Mouse (Mus musculus) embryonic facial prominence, embryonic 14.5 days (tissue): Measurements from ENCODE around the gene Hist1h2af. TPM values are rescaled to one million over a fixed set of nuclear protein-coding genes. Genes with fewer than 3 reads are reported as not detected.
"Not testable (repeated sequence)": the region's sequence is repeated elsewhere in the genome, so short reads cannot be mapped to it uniquely, and the experiment has no call there.

Experiments
- ATAC-seq: fragments of 200-750 bp; cut with Nextera tagmentation; 2 replicates; pipeline ENCODE4 v1.8.0; 2017; ENCODE audit warnings: low read depth, moderate number of reproducible peaks, moderate TSS enrichment
- DNase-seq: peaks from one replicate; pipeline ENCODE4 v3.0.0-alpha.2; 2015; ENCODE audit warnings: low spot score
- H3K27ac ChIP-seq: fragments of 300-500 bp; sonication (generic); replicated peaks from 2 replicates; pipeline ENCODE4 v1.5.1; 2014; ENCODE audit warnings: low read depth, mild to moderate bottlenecking, low read length, moderate library complexity
- H3K27me3 ChIP-seq: fragments of 300-500 bp; sonication (generic); replicated peaks from 2 replicates; pipeline ENCODE4 v1.6.1; 2014; ENCODE audit warnings: low read length; ENCODE audit not compliant: control insufficient read depth, insufficient read depth
- H3K36me3 ChIP-seq: fragments of 300-500 bp; sonication (generic); 2 replicates; pipeline ENCODE4 v1.6.1; 2014; ENCODE audit warnings: low read length, mixed read lengths; ENCODE audit not compliant: control insufficient read depth, insufficient read depth
- H3K4me1 ChIP-seq: fragments of 300-500 bp; sonication (generic); 2 replicates; pipeline ENCODE4 v1.6.1; 2014; ENCODE audit warnings: antibody characterized with exemption, low read length; ENCODE audit not compliant: control insufficient read depth, insufficient read depth
- H3K4me2 ChIP-seq: fragments of 300-500 bp; sonication (generic); 2 replicates; pipeline ENCODE4 v1.6.1; 2014; ENCODE audit warnings: low read depth, mild to moderate bottlenecking, low read length, moderate library complexity, mixed read lengths
- H3K4me3 ChIP-seq: fragments of 300-500 bp; sonication (generic); 2 replicates; pipeline ENCODE4 v1.5.1; 2014; ENCODE audit warnings: low read depth, mild to moderate bottlenecking, low read length
- H3K9ac ChIP-seq: fragments of 300-500 bp; sonication (generic); 2 replicates; pipeline ENCODE4 v1.6.1; 2014; ENCODE audit warnings: low read depth, mild to moderate bottlenecking, low read length, moderate library complexity, mixed read lengths
- H3K9me3 ChIP-seq: fragments of 300-500 bp; sonication (generic); 2 replicates; pipeline ENCODE4 v1.6.1; 2016; ENCODE audit warnings: low read length; ENCODE audit not compliant: control insufficient read depth
- WGBS: fragments of 180-500 bp; shearing (Covaris S2); extraction: QIAGEN DNeasy Blood & Tissue Kit; methylation state at CpG from one replicate; pipeline ENCODE4 v1.1.7; 2014; 5-methylcytosine and 5-hydroxymethylcytosine counted together
- polyA plus RNA-seq: library from polyadenylated mRNA; unstranded; fragments of >200 nt; fragmentation: Nextera tagmentation; extraction: Ambion mirVana; gene quantifications from 2 replicates; pipeline ENCODE4 v1.2.1, GENCODE M21; 2014

The Hist1h2af gene
- polyA plus RNA-seq: 5.2 and 7.0 TPM in 2 replicates

DNA sequence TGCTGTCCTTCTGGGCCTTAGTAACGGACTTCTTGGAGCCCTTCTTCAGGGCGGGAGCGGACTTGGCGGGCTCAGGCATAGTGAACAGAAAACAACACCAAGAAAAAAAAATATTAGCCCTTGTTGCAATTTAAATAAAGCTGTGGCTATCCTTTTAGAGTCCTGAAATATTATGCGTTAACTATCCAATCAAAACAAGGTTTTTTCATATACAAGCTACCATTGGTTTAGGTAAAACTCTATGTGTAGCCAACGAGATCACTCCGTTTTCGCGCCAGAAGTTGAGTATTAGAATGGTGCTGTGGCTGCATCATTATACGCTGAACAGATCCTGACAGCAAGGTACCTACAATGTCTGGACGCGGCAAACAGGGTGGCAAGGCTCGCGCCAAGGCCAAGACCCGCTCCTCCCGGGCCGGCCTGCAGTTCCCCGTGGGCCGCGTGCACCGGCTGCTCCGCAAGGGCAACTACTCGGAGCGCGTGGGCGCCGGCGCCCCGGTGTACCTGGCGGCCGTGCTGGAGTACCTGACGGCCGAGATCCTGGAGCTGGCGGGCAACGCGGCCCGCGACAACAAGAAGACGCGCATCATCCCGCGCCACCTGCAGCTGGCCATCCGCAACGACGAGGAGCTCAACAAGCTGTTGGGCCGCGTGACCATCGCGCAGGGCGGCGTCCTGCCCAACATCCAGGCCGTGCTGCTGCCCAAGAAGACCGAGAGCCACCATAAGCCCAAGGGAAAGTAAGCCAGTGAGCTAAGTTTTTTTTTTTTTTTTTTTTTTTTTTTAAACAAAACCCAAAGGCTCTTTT is at the start of gene Hist1h2af:
Gene Hist1h2af (plus strand): TSS at position 347 of the 808 bp plus-strand sequence.
- H3K4me1 ChIP-seq: peaks cover 34% of the 10 kb centered on the region
- H3K4me2 ChIP-seq: peak within 1 kb of the TSS; percentile 78
- H3K9me3 ChIP-seq, H3K36me3 ChIP-seq, H3K27me3 ChIP-seq: not testable (repeated sequence)
- WGBS: 0% methylated on average over 22 of the region's 53 CpGs
- H3K27ac ChIP-seq: peak within 1 kb of the TSS; percentile 99
- peak within 1 kb of the TSS; percentile 56 for H3K4me3 ChIP-seq
- peak; percentile 45 for ATAC-seq
- H3K9ac ChIP-seq: peak within 1 kb of the TSS; percentile 79
- DNase-seq: peak; percentile 97

DNA sequence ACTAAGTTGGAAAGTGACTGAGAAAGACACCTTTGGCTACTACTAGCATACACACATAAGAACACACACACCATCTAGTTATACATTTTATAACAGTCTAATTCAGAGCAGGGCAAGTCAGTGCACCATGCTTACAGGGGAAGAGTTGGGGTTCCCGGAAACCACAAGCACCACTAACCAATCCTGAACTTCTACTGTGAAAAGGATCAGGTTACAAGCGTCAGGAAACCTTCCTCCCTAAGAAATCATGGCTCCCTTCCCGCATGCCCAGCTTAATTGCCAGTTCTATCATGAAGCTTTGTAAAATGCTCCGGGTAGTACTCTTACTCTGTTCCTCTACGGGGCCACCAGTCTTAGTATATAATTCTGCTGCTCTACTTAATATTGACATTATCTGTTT is 48.4 kb upstream of the Hist1h2af start:
- Histone ChIP-seq H3K9me3 (no peaks in the 10 kb centered on the region), H3K4me2 (no peak overlapping the region), H3K9ac (no peak overlapping the region), H3K27me3 (no peaks in the 10 kb centered on the region), H3K4me3 (no peak overlapping the region), H3K4me1 (peaks cover 13% of the 10 kb centered on the region; the same call in 1 of the 2 replicates), H3K36me3 (no peaks in the 10 kb centered on the region), H3K27ac (no peak overlapping the region)
- no peak for ATAC-seq
- DNase-seq: peak; percentile 45
- 33% methylated on average over 5 of the region's 5 CpGs for WGBS

DNA sequence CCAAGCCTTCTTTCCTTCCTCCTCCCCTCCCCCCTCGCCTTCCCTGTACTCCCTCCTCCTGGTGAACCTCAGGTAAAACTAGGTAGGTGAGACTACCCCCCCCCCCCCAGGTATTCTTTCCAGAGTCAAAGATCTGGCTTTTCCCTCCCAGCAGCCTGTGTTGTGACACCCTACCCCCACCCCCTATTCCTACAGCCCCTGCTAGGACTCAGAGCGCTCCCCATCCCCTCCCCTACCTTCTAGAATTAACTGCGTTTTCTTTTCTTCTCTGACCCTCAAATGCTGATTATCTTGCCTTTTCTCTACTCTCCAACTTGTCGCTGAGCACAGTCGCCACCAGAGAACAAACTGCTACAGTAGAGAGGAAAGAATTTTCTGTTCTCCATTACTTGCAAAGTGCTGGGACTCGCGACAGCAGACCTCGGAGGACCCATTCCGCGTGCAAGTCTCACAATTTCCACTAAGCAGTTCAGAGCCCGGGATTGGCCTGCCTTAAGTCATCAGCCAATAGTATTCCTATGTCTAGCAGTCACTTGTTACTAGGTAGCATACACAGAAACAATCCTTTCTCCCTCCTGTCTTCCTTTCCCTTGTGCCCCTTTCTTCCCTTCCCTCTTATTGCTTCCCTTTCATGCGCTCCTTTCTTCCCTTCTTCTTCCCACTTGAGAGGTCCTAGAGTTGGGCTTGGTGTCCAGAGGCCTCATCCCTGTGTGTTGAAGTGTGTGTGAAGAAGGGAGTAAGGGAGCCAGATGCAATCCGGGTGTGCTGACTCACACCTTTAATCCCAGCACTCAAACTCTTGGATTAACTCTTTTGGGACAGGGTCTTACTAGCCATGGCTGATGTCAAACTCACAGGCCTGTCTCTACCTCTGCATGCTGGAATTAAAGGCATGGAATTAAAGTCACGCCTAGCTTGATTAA is 45.0 kb upstream of the Hist1h2af start, which contains the start of gene Btn2a2:
Gene Btn2a2 (minus strand): TSS at position 458 of the 923 bp plus-strand sequence.
- 3% methylated on average over 13 of the region's 14 CpGs for WGBS
- Histone ChIP-seq H3K36me3 (no peaks in the 10 kb centered on the region), H3K4me3 (peak within 1 kb of the TSS; percentile 39), H3K27me3 (no peaks in the 10 kb centered on the region), H3K27ac (no peak within 1 kb of the TSS), H3K4me2 (peak within 1 kb of the TSS; percentile 71), H3K9me3 (no peaks in the 10 kb centered on the region), H3K4me1 (peaks cover 13% of the 10 kb centered on the region; the same call in 1 of the 2 replicates), H3K9ac (peak within 1 kb of the TSS; percentile 59)
- DNase-seq: peak; percentile 97
- peak; percentile 98 for ATAC-seq

GRCm38 (mm10) chr13:23490863-23491262 is 42.8 kb upstream of the Hist1h2af start:
- H3K36me3 ChIP-seq: no peaks in the 10 kb centered on the region
- no peaks in the 10 kb centered on the region for H3K27me3 ChIP-seq
- H3K4me1 ChIP-seq: peaks cover 6% of the 10 kb centered on the region; the same call in 1 of the 2 replicates
- ATAC-seq (no peak), DNase-seq (no peak)
- no peak overlapping the region for H3K27ac ChIP-seq
- no peak overlapping the region for H3K4me2 ChIP-seq
- WGBS: 82% methylated on average over 1 of the region's 1 CpGs
- H3K9ac ChIP-seq: no peak overlapping the region
- no peak overlapping the region for H3K4me3 ChIP-seq
- H3K9me3 ChIP-seq: no peaks in the 10 kb centered on the region

- no peak overlapping the region for H3K9ac ChIP-seq
- no peaks in the 10 kb centered on the region for H3K9me3 ChIP-seq
- no peak overlapping the region for H3K27ac ChIP-seq
- no peak for DNase-seq
- H3K36me3 ChIP-seq: no peaks in the 10 kb centered on the region
- peaks cover 6% of the 10 kb centered on the region; the same call in 1 of the 2 replicates for H3K4me1 ChIP-seq
- no peak overlapping the region for H3K4me2 ChIP-seq
- ATAC-seq: no peak
- H3K27me3 ChIP-seq: no peaks in the 10 kb centered on the region
- WGBS: 14% methylated on average over 1 of the region's 1 CpGs
- H3K4me3 ChIP-seq: no peak overlapping the region
Measured at GRCm38 (mm10) chr13:23491263-23491662, 42.4 kb upstream of the Hist1h2af start.

DNA sequence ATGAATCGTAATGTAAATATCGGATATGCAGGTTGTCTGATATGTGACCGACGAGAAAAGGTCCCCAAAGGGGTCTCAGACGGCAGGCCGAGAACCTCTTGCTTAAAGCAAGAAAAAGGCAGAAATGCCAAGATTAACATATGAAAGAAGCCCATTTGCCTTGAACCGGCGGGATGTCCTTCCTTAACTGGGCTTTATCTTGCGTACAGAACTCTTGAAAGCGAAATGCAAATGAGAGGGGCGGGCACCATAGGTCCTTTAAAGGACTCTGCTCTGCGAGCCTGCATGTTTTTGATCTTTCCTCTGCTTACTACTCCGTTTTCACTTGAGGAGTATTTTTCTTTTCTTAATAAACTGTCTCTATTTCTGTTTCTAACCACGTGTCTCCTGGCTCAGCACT is 41.7 kb upstream of the Hist1h2af start:
- Histone ChIP-seq H3K9ac (no peak overlapping the region), H3K36me3 (no peaks in the 10 kb centered on the region), H3K27ac (no peak overlapping the region), H3K9me3 (no peaks in the 10 kb centered on the region), H3K4me2 (peak overlapping the region; percentile 28), H3K4me3 (0 out of 2 replicates have a peak overlapping the region, but pooled peaks have one; percentile 16), H3K27me3 (no peaks in the 10 kb centered on the region), H3K4me1 (peaks cover 6% of the 10 kb centered on the region; the same call in 1 of the 2 replicates)
- DNase-seq: peak; percentile 8
- ATAC-seq: no peak
- 10% methylated on average over 14 of the region's 14 CpGs for WGBS

GRCm38 (mm10) chr13:23495526-23495925 is 38.2 kb upstream of the Hist1h2af start:
- DNase-seq (no peak), ATAC-seq (no peak)
- 75% methylated on average over 6 of the region's 6 CpGs for WGBS
- H3K4me1 ChIP-seq: no peaks in the 10 kb centered on the region
- no peaks in the 10 kb centered on the region for H3K27me3 ChIP-seq
- no peak overlapping the region for H3K27ac ChIP-seq
- H3K9ac ChIP-seq: no peak overlapping the region
- no peak overlapping the region for H3K4me3 ChIP-seq
- H3K4me2 ChIP-seq: no peak overlapping the region
- H3K36me3 ChIP-seq: no peaks in the 10 kb centered on the region
- no peaks in the 10 kb centered on the region for H3K9me3 ChIP-seq

DNA sequence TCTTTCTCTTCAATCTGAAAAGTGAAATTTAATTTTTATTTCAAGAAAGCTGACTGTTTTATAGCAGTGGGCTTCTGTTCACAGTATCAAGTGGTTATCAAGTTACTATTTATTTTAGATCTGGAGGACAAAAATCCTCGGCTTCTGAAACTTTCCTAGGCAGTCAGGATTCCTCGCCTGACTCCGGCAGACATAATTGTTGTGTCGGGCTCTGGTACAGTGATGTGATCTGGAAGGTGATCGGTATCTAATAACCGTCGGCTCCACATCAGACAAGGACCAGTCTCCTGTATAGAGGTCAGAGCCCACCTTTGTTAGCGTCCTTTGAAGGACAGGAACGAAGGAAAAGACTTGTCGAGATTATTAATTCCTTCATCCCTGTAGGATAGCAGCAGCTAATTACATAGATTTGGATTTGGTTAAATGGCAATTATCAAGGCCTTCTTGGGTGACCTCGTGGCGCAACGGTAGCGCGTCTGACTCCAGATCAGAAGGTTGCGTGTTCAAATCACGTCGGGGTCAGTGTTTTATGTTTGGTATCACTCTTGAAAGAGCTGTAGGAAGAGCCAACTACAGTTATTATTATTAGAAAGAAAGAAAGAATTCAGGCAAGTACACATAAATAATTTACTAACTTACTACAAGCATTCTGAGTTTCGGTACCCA is 35.9 kb upstream of the Hist1h2af start:
- Histone ChIP-seq H3K4me3 (peak overlapping the region; percentile 37), H3K4me2 (peak overlapping the region; percentile 57), H3K27ac (no peak overlapping the region), H3K9ac (no peak overlapping the region), H3K36me3 (no peaks in the 10 kb centered on the region), H3K9me3 (no peaks in the 10 kb centered on the region), H3K4me1 (no peaks in the 10 kb centered on the region; the same call in 1 of the 2 replicates), H3K27me3 (no peaks in the 10 kb centered on the region)
- DNase-seq (peak; percentile 32), ATAC-seq (no peak)
- WGBS: 5% methylated on average over 19 of the region's 19 CpGs
